Mouse (Mus musculus): Measurements from ENCODE around the gene Arl16. TPM values are rescaled to one million over a fixed set of nuclear protein-coding genes. Genes with fewer than 3 reads are reported as not detected.
A peak's percentile ranks its signal among the peaks of the same experiment; 100 is the strongest.

Gene Arl16
- polyA plus RNA-seq, 1 experiment: 24.0 TPM

- DNase-seq (ENCODE audit: low spot score): no peak
These were observed 20.2 kb downstream of the Arl16 start for GRCm38 (mm10) chr11:120447179-120447578.

- no peak for DNase-seq (ENCODE audit: low spot score)
These were observed 21.9 kb downstream of the Arl16 start for GRCm38 (mm10) chr11:120445475-120445874.

DNA sequence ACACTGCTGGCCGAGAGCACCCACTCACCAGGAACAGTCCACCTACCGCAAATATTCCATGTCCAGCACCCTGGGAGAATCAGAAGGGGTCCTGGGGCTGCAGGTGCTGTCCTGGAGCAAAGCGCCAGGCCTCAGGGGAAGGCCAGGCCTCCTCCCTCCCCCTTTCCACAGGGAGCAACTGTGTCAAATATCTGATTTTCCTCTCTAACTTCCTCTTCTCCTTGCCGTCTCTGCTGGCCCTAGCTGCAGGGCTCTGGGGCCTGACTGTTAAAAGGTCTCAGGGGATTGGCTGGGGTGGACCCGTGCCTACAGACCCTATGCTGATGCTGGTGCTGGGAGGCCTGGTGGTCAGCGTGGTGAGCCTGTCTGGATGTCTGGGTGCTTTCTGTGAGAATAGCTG lies 23.3 kb downstream of the Arl16 start:
- DNase-seq (ENCODE audit: low spot score): no peak

GRCm38 (mm10) chr11:120442765-120443280 lies 24.6 kb downstream of the Arl16 start:
- DNase-seq (ENCODE audit: low spot score): no peak

- DNase-seq (ENCODE audit: low spot score): no peak
These were observed 25.1 kb downstream of the Arl16 start, which contains the start of gene Tspan10 for GRCm38 (mm10) chr11:120442344-120442743. Gene Tspan10, plus strand, starts transcription at chr11:120442644.

- no peak for DNase-seq (ENCODE audit: low spot score)
These were observed 29.5 kb downstream of the Arl16 start for GRCm38 (mm10) chr11:120437857-120438385.

GRCm38 (mm10) chr11:120437152-120437856 lies 30.1 kb downstream of the Arl16 start, which contains the start of gene Nploc4:
Gene Nploc4, minus strand, starts transcription at chr11:120437708.
- DNase-seq (ENCODE audit: low spot score): peak; percentile 84

GRCm38 (mm10) chr11:120426727-120427126 lies 40.7 kb downstream of the Arl16 start:
- no peak for DNase-seq (ENCODE audit: low spot score)

DNA sequence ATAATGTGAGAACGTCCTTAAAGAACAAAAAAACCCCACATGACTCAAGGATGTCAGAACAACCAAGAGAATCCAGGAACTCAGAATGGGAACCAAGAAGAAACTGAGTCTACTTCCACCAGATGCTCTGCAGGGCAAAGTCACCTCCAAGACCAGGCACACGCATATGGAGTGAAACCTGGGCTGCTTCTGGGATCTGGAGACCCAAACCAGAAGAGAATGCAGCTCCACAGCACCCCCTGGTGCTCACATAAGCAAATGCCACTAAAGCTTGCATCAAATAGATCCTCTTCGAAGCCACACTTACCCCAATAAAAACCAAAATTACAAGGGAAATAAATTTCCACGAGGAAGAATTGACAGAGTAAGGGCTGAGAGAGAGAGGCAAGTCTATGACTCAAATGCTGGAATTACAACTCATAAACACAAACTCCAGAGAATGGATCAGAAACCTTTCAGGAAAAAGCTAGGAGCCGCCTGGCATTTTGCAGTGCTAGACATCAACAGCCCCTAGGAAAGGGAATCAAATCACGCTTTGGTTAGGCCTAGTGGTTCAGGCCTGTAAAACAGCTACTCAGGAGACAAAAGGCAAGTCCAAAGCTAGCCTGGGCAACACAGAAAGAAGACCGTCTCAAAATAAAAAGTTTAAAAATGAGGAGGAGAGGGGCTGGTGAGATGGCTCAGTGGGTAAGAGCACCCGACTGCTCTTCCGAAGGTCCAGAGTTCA lies 43.7 kb downstream of the Arl16 start:
- no peak for DNase-seq (ENCODE audit: low spot score)

DNA sequence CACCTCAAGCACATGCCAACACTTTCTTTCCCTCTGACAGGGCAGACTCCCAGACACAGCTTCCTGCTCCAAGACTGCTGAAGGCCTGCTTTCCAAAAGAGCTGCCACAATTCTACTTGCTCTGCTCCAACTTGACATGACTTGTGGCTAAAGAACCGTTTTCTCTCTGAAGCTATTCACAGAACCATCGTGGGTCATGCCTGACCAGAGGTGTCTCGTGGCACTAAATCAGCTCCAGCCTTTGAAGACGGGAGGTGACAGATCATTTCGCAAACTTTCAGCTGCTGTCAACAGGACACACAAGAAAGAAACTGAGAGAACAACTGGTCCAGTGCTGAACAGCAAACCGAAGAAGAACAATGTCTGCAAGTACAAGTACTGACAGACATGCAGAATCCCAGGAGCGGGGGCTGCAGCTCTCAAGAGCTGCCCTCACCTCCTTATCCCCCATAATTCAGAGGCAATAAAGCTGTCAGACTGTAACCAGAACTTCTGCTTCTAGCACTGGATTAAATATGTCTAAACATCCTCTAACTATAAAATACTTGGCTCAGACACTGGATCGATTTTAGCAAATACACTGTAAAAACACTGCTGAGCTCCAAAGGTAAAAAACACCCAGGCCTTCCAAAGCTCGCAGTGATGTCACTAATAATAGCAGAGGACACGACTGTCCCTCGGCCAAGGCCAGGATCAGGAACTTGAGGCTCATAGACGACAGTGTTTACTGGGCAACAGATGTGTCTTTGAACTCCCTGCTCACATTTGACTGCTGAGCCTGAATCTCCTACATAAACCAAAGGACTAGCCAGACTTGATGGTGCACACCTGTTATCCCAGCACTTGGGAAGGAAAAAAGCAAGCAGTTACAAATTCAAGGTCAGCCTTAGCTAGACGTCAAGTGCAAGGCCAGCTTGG lies 44.5 kb downstream of the Arl16 start:
- DNase-seq (ENCODE audit: low spot score): no peak

DNA sequence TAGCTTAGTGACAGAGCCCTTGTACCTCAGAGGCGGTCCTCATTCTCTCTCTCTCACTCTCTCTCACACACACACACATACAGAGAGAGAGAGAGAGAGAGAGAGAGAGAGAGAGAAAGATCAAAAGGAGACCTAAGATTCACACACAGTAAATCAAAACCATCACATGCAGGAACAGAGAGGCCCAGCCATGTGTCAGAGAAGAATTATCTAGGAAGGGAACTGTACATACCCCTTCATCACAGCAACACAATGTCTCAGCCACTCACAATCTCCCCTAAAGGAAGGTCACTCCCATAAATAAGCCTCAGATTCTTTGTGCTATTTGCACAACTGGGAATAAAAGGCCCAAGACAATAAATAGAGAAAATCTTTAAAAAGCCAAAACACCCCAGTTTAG lies 48.8 kb downstream of the Arl16 start:
- no peak for DNase-seq (ENCODE audit: low spot score)

GRCm38 (mm10) chr11:120417852-120418251 lies 49.6 kb downstream of the Arl16 start:
- no peak for DNase-seq (ENCODE audit: low spot score)

Other genes starting within 250 kb of the Arl16 start
- gene Bahcc1, start 234.7 kb downstream of the Arl16 start, polyA plus RNA-seq (2012; rRNA removed): 4.3 and 8.2 TPM in 2 replicates
- gene Actg1, start 119.1 kb downstream of the Arl16 start, polyA plus RNA-seq (2012; rRNA removed): 1,024 and 1,454 TPM in 2 replicates
- gene Fscn2, start 106.1 kb downstream of the Arl16 start, polyA plus RNA-seq (2012; rRNA removed): 0.25 TPM in 1 of 2 replicates, not detected in the other
- 21.8 and 22.2 TPM in 2 replicates for gene Faap100, start 88.8 kb downstream of the Arl16 start, polyA plus RNA-seq (2012; rRNA removed)
- 40.6 and 41.1 TPM in 2 replicates for gene Nploc4, start 29.9 kb downstream of the Arl16 start, polyA plus RNA-seq (2012; rRNA removed)
- not detected in 2 replicates for gene Tspan10, start 25.0 kb downstream of the Arl16 start, polyA plus RNA-seq (2012; rRNA removed)
- gene Pde6g, start 14.1 kb downstream of the Arl16 start, polyA plus RNA-seq (2012; rRNA removed): 0.34 and 0.63 TPM in 2 replicates
- gene Oxld1, start 9.5 kb downstream of the Arl16 start, polyA plus RNA-seq (2012; rRNA removed): 19.8 and 26.8 TPM in 2 replicates
- 21.5 and 31.0 TPM in 2 replicates for gene Ccdc137, start 9.5 kb downstream of the Arl16 start, polyA plus RNA-seq (2012; rRNA removed)
- gene Mrpl12, start 17.0 kb upstream of the Arl16 start, polyA plus RNA-seq (2012; rRNA removed): 62.4 and 72.4 TPM in 2 replicates
- 98.9 and 115 TPM in 2 replicates for gene Slc25a10, start 24.2 kb upstream of the Arl16 start, polyA plus RNA-seq (2012; rRNA removed)
- gene Gcgr, start 63.1 kb upstream of the Arl16 start, polyA plus RNA-seq (2012; rRNA removed): 1.8 and 2.4 TPM in 2 replicates
- gene Mcrip1, start 82.1 kb upstream of the Arl16 start, polyA plus RNA-seq (2012; rRNA removed): 112 and 117 TPM in 2 replicates
- gene Ppp1r27, start 83.5 kb upstream of the Arl16 start, polyA plus RNA-seq (2012; rRNA removed): not detected in 2 replicates
- 272 and 354 TPM in 2 replicates for gene P4hb, start 105.6 kb upstream of the Arl16 start, polyA plus RNA-seq (2012; rRNA removed)
- gene Arhgdia, start 114.0 kb upstream of the Arl16 start, polyA plus RNA-seq (2012; rRNA removed): 399 and 409 TPM in 2 replicates
- gene Alyref, start 130.8 kb upstream of the Arl16 start, polyA plus RNA-seq (2012; rRNA removed): 56.2 and 57.6 TPM in 2 replicates
- 112 and 116 TPM in 2 replicates for gene Anapc11, start 130.8 kb upstream of the Arl16 start, polyA plus RNA-seq (2012; rRNA removed)
- gene Npb, start 140.9 kb upstream of the Arl16 start, polyA plus RNA-seq (2012; rRNA removed): 0.40 and 0.62 TPM in 2 replicates
- 87.2 and 120 TPM in 2 replicates for gene Pcyt2, start 150.3 kb upstream of the Arl16 start, polyA plus RNA-seq (2012; rRNA removed)
- 78.6 and 107 TPM in 2 replicates for gene Sirt7, start 157.6 kb upstream of the Arl16 start, polyA plus RNA-seq (2012; rRNA removed)
- gene Mafg, start 166.0 kb upstream of the Arl16 start, polyA plus RNA-seq (2012; rRNA removed): 50.1 and 62.5 TPM in 2 replicates
- 15.5 and 18.5 TPM in 2 replicates for gene Pycr1, start 176.2 kb upstream of the Arl16 start, polyA plus RNA-seq (2012; rRNA removed)
- 0.07 and 0.21 TPM in 2 replicates for gene Myadml2, start 180.6 kb upstream of the Arl16 start, polyA plus RNA-seq (2012; rRNA removed)
- 13.0 and 16.6 TPM in 2 replicates for gene Notum, start 193.6 kb upstream of the Arl16 start, polyA plus RNA-seq (2012; rRNA removed)
- 50.8 and 52.2 TPM in 2 replicates for gene Aspscr1, start 205.4 kb upstream of the Arl16 start, polyA plus RNA-seq (2012; rRNA removed)
- 62.3 and 76.0 TPM in 2 replicates for gene Cenpx, start 246.1 kb upstream of the Arl16 start, polyA plus RNA-seq (2012; rRNA removed)
- 54.6 and 66.6 TPM in 2 replicates for gene Lrrc45, start 246.3 kb upstream of the Arl16 start, polyA plus RNA-seq (2012; rRNA removed)